Mouse (Mus musculus): ENCODE measurements at regions not wholly inside any gene's neighbourhood (a gene's known extent, or its start where the extent isn't known, plus 50 kb on each side); places are given as distances from the start of the nearest gene placed in this dataset.
A peak's percentile ranks its signal among the peaks of the same experiment; 100 is the strongest.

GRCm38 (mm10) chr4:89082838-89083237 is 54.1 kb upstream of the Mtap start:
- DNase-seq (ENCODE audit: low spot score in 2 of 2): no peak

GRCm38 (mm10) chr4:89078485-89078884 is 58.4 kb upstream of the Mtap start:
- no peak for DNase-seq (ENCODE audit: low spot score in 2 of 2)

GRCm38 (mm10) chr4:89074705-89075104 is 62.2 kb upstream of the Mtap start:
- DNase-seq (ENCODE audit: low spot score in 2 of 2): no peak

- no peak for DNase-seq (ENCODE audit: low spot score in 2 of 2)
These were observed 66.5 kb upstream of the Mtap start for GRCm38 (mm10) chr4:89070430-89070829.

GRCm38 (mm10) chr4:89064401-89064800 is 72.5 kb upstream of the Mtap start:
- no peak for DNase-seq (ENCODE audit: low spot score in 2 of 2)

- no peak for DNase-seq (ENCODE audit: low spot score in 2 of 2)
These were observed 74.5 kb upstream of the Mtap start for GRCm38 (mm10) chr4:89062384-89062783.

- no peak for DNase-seq (ENCODE audit: low spot score in 2 of 2)
These were observed 75.3 kb upstream of the Mtap start for GRCm38 (mm10) chr4:89061619-89062018.

GRCm38 (mm10) chr4:89057573-89057972 is 79.3 kb upstream of the Mtap start:
- no peak for DNase-seq (ENCODE audit: low spot score in 2 of 2)

- DNase-seq (ENCODE audit: low spot score in 2 of 2): no peak
These were observed 79.8 kb upstream of the Mtap start for GRCm38 (mm10) chr4:89057135-89057534.

- no peak for DNase-seq (ENCODE audit: low spot score in 2 of 2)
These were observed 81.0 kb upstream of the Mtap start for GRCm38 (mm10) chr4:89055969-89056368.

GRCm38 (mm10) chr4:89053606-89054005 is 83.3 kb upstream of the Mtap start:
- no peak for DNase-seq (ENCODE audit: low spot score in 2 of 2)

GRCm38 (mm10) chr4:89051897-89052296 is 85.0 kb upstream of the Mtap start:
- no peak for DNase-seq (ENCODE audit: low spot score in 2 of 2)

GRCm38 (mm10) chr4:89050551-89051199 is 86.2 kb upstream of the Mtap start:
- no peak for DNase-seq (ENCODE audit: low spot score in 2 of 2)

- DNase-seq (ENCODE audit: low spot score in 2 of 2): no peak
These were observed 87.1 kb upstream of the Mtap start for GRCm38 (mm10) chr4:89049592-89050440.

- DNase-seq (ENCODE audit: low spot score in 2 of 2): no peak
These were observed 92.4 kb upstream of the Mtap start for GRCm38 (mm10) chr4:89044516-89044915.

- DNase-seq (ENCODE audit: low spot score in 2 of 2): no peak
These were observed 92.9 kb upstream of the Mtap start for GRCm38 (mm10) chr4:89043982-89044381.

GRCm38 (mm10) chr4:89040856-89041255 is 96.1 kb upstream of the Mtap start:
- peak in 1 of 2 experiments; percentile 6 for DNase-seq (ENCODE audit: low spot score in 2 of 2)

GRCm38 (mm10) chr4:89038906-89039305 is 98.0 kb upstream of the Mtap start:
- DNase-seq (ENCODE audit: low spot score in 2 of 2): no peak

GRCm38 (mm10) chr4:89038135-89038534 is 98.8 kb upstream of the Mtap start:
- DNase-seq (ENCODE audit: low spot score in 2 of 2): no peak

- DNase-seq (ENCODE audit: low spot score in 2 of 2): no peak
These were observed 102.1 kb upstream of the Mtap start for GRCm38 (mm10) chr4:89034822-89035221.

- no peak for DNase-seq (ENCODE audit: low spot score in 2 of 2)
These were observed 102.6 kb upstream of the Mtap start for GRCm38 (mm10) chr4:89034299-89034698.

GRCm38 (mm10) chr4:89012681-89013353 is 124.1 kb upstream of the Mtap start:
- no peak for DNase-seq (ENCODE audit: low spot score in 2 of 2)

- no peak for DNase-seq (ENCODE audit: low spot score in 2 of 2)
These were observed 128.4 kb upstream of the Mtap start for GRCm38 (mm10) chr4:89008561-89008960.
